Mouse (Mus musculus) embryonic fibroblast, embryonic 13.5 days (primary cell): ENCODE measurements around the gene Hp.

ENCODE experiments used
- CTCF ChIP-seq: IDR thresholded peaks from 2 replicates; pipeline ENCODE4 v1.5.1; 2011; ENCODE audit warnings: mild to moderate bottlenecking, control low read depth, low read length, moderate library complexity, borderline replicate concordance; ENCODE audit not compliant: insufficient read depth
- POLR2A ChIP-seq: IDR thresholded peaks from 2 replicates; pipeline ENCODE4 v1.6.1; 2011; ENCODE audit warnings: low read depth, mild to moderate bottlenecking, control low read depth, low read length, moderate library complexity

DNA sequence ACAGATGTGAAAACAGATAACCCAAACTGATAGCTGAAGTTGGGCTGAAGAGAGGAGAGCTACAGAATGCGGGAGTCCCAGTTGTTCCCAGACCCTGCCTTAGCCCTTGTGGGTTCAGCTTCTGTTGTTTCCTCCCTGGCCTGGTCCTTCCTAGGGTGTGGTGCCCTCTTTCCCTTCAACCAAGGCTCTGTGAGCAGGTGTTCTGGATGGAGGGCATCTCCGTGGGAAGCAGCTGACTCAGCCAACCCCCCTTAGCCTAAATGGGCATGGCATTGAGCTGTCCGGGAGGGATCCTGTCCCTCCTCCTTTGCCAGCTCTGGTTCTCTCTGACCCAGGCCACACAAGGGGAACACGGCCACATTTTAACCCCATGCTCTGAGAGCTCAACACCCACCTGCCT, 2.7 kb downstream of the Hp start:
- TF ChIP-seq CTCF (no peak), POLR2A (no peak)
